9 mouse cellular contexts compared by ENCODE assay signal in genomic region chr6:29214776-29215175, GRCm38 (mm10). TPM values are rescaled to one million over a fixed set of nuclear protein-coding genes. Genes with fewer than 3 reads are reported as not detected.
A peak's percentile ranks its signal among the peaks of the same experiment; 100 is the strongest.
DNase-seq lines count a peak whose midpoint lies in the region; ATAC-seq lines count a peak whose summit lies in the region.
"Had no signal": no experiment of that assay in that cellular context is flagged by ENCODE, and none has a peak within 500 bp of the region (broad histone marks: within the 10 kb centered on the region; RNA-seq: fewer than 3 reads in every experiment).

No protein-coding gene starts in this region.

- no peaks in the 10 kb centered on the region for H3K36me3 ChIP-seq in heart, embryonic 10.5 days
- H3K36me3 ChIP-seq in forebrain, embryonic 15.5 days, result no peaks in the 10 kb centered on the region
- no peaks in the 10 kb centered on the region for H3K36me3 ChIP-seq in midbrain, embryonic 10.5 days
- H3K36me3 ChIP-seq: G1E had no signal

- H3K4me3 ChIP-seq in heart, embryonic 10.5 days, result 0 out of 2 replicates have a peak overlapping the region, but pooled peaks have one; percentile 87
- peak overlapping the region; percentile 59; the same call in 1 of the 2 replicates for H3K4me3 ChIP-seq in forebrain, embryonic 15.5 days
- peak overlapping the region; percentile 82 for H3K4me3 ChIP-seq in midbrain, embryonic 10.5 days

- no peak overlapping the region for H3K27ac ChIP-seq in heart, embryonic 10.5 days
- no peak overlapping the region for H3K27ac ChIP-seq in forebrain, embryonic 15.5 days (replicated peaks)
- H3K27ac ChIP-seq in midbrain, embryonic 10.5 days (replicated peaks), result peak overlapping the region; percentile 85

- H3K4me2 ChIP-seq in forebrain, embryonic 15.5 days (replicated peaks), result peak overlapping the region; percentile 92; the same call in 1 of the 2 replicates

- 47% methylated on average over 5 of the region's 5 CpGs for WGBS in heart, embryonic 10.5 days
- 39% methylated on average over 5 of the region's 5 CpGs for WGBS in forebrain, embryonic 15.5 days
- 35% methylated on average over 5 of the region's 5 CpGs for WGBS in midbrain, embryonic 10.5 days

- H3K9ac ChIP-seq in forebrain, embryonic 15.5 days (replicated peaks), result 0 out of 2 replicates have a peak overlapping the region, but pooled peaks have one; percentile 68

- peaks cover 50% of the 10 kb centered on the region for H3K4me1 ChIP-seq in heart, embryonic 10.5 days
- H3K4me1 ChIP-seq in forebrain, embryonic 15.5 days, result peaks cover 44% of the 10 kb centered on the region
- peaks cover 67% of the 10 kb centered on the region for H3K4me1 ChIP-seq in midbrain, embryonic 10.5 days

- DNase-seq in heart, embryonic 10.5 days (ENCODE audit: low spot score), result no peak
- DNase-seq in heart, postnatal 14 days, result no peak
- peak; percentile 47 for DNase-seq in CD4-positive helper T cell, adult 2 months (ENCODE audit: low read depth, low spot score)
- no peak for DNase-seq in midbrain, embryonic 10.5 days (ENCODE audit: low spot score)
- no peak for DNase-seq in embryo, embryonic 9.5 days (ENCODE audit: extremely low spot score)
- no peak for DNase-seq in urinary bladder, adult 2 months (ENCODE audit: low spot score)
- DNase-seq in cerebellum, postnatal 36 days, result no peak

- H3K27me3 ChIP-seq in heart, embryonic 10.5 days (ENCODE audit: insufficient read depth, poor library complexity, severe bottlenecking), result peaks cover 26% of the 10 kb centered on the region
- H3K27me3 ChIP-seq in forebrain, embryonic 15.5 days, result peaks cover 12% of the 10 kb centered on the region; the same call in 1 of the 2 replicates
- H3K27me3 ChIP-seq in midbrain, embryonic 10.5 days (ENCODE audit: low read depth, poor library complexity, severe bottlenecking), result peaks cover 48% of the 10 kb centered on the region

- intact Hi-C loops in heart, postnatal 14 days (cut with DNase I), result loop anchor here (10.0 kb wide), 1 partner anchor 130 kb away; the partner anchor contains the start of gene Calu

- ATAC-seq in forebrain, embryonic 15.5 days (replicated peaks), result no peak

- H3K9me3 ChIP-seq in heart, embryonic 10.5 days, result no peaks in the 10 kb centered on the region
- H3K9me3 ChIP-seq in forebrain, embryonic 15.5 days, result no peaks in the 10 kb centered on the region
- no peaks in the 10 kb centered on the region for H3K9me3 ChIP-seq in midbrain, embryonic 10.5 days (replicated peaks)
- H3K9me3 ChIP-seq: G1E had no signal

RNA-seq across cellular contexts. Expression of gene Impdh1, which starts 1.4 kb away (rescaled TPM):
- polyA plus RNA-seq in heart, embryonic 10.5 days (2016; fragmentation: Nextera tagmentation; extraction: Ambion mirVana), result 50.7 and 54.0 TPM in 2 replicates
- 10 to 100 TPM; 25.2 to 27.0 TPM for total RNA-seq in heart, postnatal 14 days (2021)
- polyA plus RNA-seq in forebrain, embryonic 15.5 days (2015; fragmentation: Nextera tagmentation; extraction: Ambion mirVana), result 54.5 and 57.3 TPM in 2 replicates
- 45.6 and 53.5 TPM in 2 replicates for polyA plus RNA-seq in midbrain, embryonic 10.5 days (2016; fragmentation: Nextera tagmentation; extraction: Ambion mirVana)
- 29.6 and 33.9 TPM in 2 replicates for polyA plus RNA-seq in urinary bladder, adult 2 months (2012; rRNA removed)

RNA-seq across cellular contexts. Expression of gene Prrt4, which starts 35.4 kb away (rescaled TPM):
- polyA plus RNA-seq in heart, embryonic 10.5 days (2016; fragmentation: Nextera tagmentation; extraction: Ambion mirVana), result 3.2 and 4.3 TPM in 2 replicates
- 1 to 10 TPM; 4.2 to 4.7 TPM for total RNA-seq in heart, postnatal 14 days (2021)
- polyA plus RNA-seq in forebrain, embryonic 15.5 days (2015; fragmentation: Nextera tagmentation; extraction: Ambion mirVana), result 4.5 and 4.7 TPM in 2 replicates
- polyA plus RNA-seq in midbrain, embryonic 10.5 days (2016; fragmentation: Nextera tagmentation; extraction: Ambion mirVana), result 0.83 and 1.1 TPM in 2 replicates
- polyA plus RNA-seq in urinary bladder, adult 2 months (2012; rRNA removed), result 0.41 and 0.52 TPM in 2 replicates
- polyA plus RNA-seq: G1E had no signal

RNA-seq across cellular contexts. Expression of gene Rbm28, which starts 50.0 kb away (rescaled TPM):
- polyA plus RNA-seq in heart, embryonic 10.5 days (2016; fragmentation: Nextera tagmentation; extraction: Ambion mirVana), result 30.0 and 44.4 TPM in 2 replicates
- 10 to 100 TPM; 19.5 to 21.0 TPM for total RNA-seq in heart, postnatal 14 days (2021)
- 41.4 and 41.6 TPM in 2 replicates for polyA plus RNA-seq in forebrain, embryonic 15.5 days (2015; fragmentation: Nextera tagmentation; extraction: Ambion mirVana)
- polyA plus RNA-seq in midbrain, embryonic 10.5 days (2016; fragmentation: Nextera tagmentation; extraction: Ambion mirVana), result 51.6 and 54.9 TPM in 2 replicates
- polyA plus RNA-seq in urinary bladder, adult 2 months (2012; rRNA removed), result 30.5 and 37.1 TPM in 2 replicates

RNA-seq across cellular contexts. Expression of gene Hilpda, which starts 57.5 kb away (rescaled TPM):
- 28.1 and 34.2 TPM in 2 replicates for polyA plus RNA-seq in heart, embryonic 10.5 days (2016; fragmentation: Nextera tagmentation; extraction: Ambion mirVana)
- total RNA-seq in heart, postnatal 14 days (2021), result 1 to 10 TPM; 4.6 to 5.3 TPM
- 44.3 and 46.1 TPM in 2 replicates for polyA plus RNA-seq in forebrain, embryonic 15.5 days (2015; fragmentation: Nextera tagmentation; extraction: Ambion mirVana)
- polyA plus RNA-seq in midbrain, embryonic 10.5 days (2016; fragmentation: Nextera tagmentation; extraction: Ambion mirVana), result 31.0 and 34.0 TPM in 2 replicates
- 39.8 and 70.3 TPM in 2 replicates for polyA plus RNA-seq in urinary bladder, adult 2 months (2012; rRNA removed)
